Mouse (Mus musculus) liver, embryonic 16.5 days (tissue): ENCODE results near the gene Myo10. TPM values are rescaled to one million over a fixed set of nuclear protein-coding genes. Genes with fewer than 3 reads are reported as not detected.

ENCODE experiments used
- ATAC-seq: fragments of 200-750 bp; cut with Nextera tagmentation; 2 replicates; pipeline ENCODE4 v1.8.0; 2017; ENCODE audit warnings: low read depth, mild to moderate bottlenecking, moderate number of reproducible peaks, moderate library complexity
- H3K27ac ChIP-seq: fragments of 300-500 bp; sonication (generic); 2 replicates; pipeline ENCODE4 v1.5.1; 2014; ENCODE audit warnings: mild to moderate bottlenecking, low read length
- H3K27me3 ChIP-seq: fragments of 300-500 bp; sonication (generic); 2 replicates; pipeline ENCODE4 v1.6.1; 2014; ENCODE audit warnings: low read depth, low read length, mixed read lengths; ENCODE audit not compliant: control insufficient read depth, insufficient read depth
- H3K36me3 ChIP-seq: fragments of 300-500 bp; sonication (generic); 2 replicates; pipeline ENCODE4 v1.6.1; 2014; ENCODE audit warnings: mild to moderate bottlenecking; ENCODE audit not compliant: control insufficient read depth, insufficient read depth
- H3K4me1 ChIP-seq: fragments of 300-500 bp; sonication (generic); 2 replicates; pipeline ENCODE4 v1.6.1; 2014; ENCODE audit warnings: low read depth, low read length, mixed read lengths; ENCODE audit not compliant: control insufficient read depth
- H3K4me2 ChIP-seq: fragments of 300-500 bp; sonication (generic); 2 replicates; pipeline ENCODE4 v1.6.1; 2014; ENCODE audit warnings: low read depth, low read length, mixed read lengths
- H3K4me3 ChIP-seq: fragments of 300-500 bp; sonication (generic); 2 replicates; pipeline ENCODE4 v1.5.1; 2014; ENCODE audit warnings: low read depth, mild to moderate bottlenecking, low read length
- H3K9ac ChIP-seq: fragments of 300-500 bp; sonication (generic); 2 replicates; pipeline ENCODE4 v1.6.1; 2014; ENCODE audit warnings: low read depth, low read length
- H3K9me3 ChIP-seq: fragments of 300-500 bp; sonication (generic); replicated peaks from 2 replicates; pipeline ENCODE4 v1.6.1; 2016; ENCODE audit warnings: low read length; ENCODE audit not compliant: control insufficient read depth
- WGBS: fragments of 180-500 bp; shearing (Covaris S2); extraction: QIAGEN DNeasy Blood & Tissue Kit; methylation state at CpG from one replicate; pipeline ENCODE4 v1.1.7; 2014; ENCODE audit not compliant: insufficient replicate concordance; 5-methylcytosine and 5-hydroxymethylcytosine counted together
- polyA plus RNA-seq: library from polyadenylated mRNA; unstranded; fragments of >200 nt; fragmentation: Nextera tagmentation; extraction: Ambion mirVana; gene quantifications from 2 replicates; pipeline ENCODE4 v1.2.1, GENCODE M21; 2015

Gene Myo10
- polyA plus RNA-seq, 1 experiment from 2014 or later: 4.5 TPM

GRCm38 (mm10) chr15:25676056-25676785 is 53.9 kb downstream of the Myo10 start:
- no peak overlapping the region for H3K4me2 ChIP-seq
- 76% methylated on average over 13 of the region's 13 CpGs for WGBS
- H3K9me3 ChIP-seq: no peaks in the 10 kb centered on the region
- no peak overlapping the region for H3K9ac ChIP-seq
- H3K36me3 ChIP-seq: no peaks in the 10 kb centered on the region
- no peak overlapping the region for H3K4me3 ChIP-seq
- no peak for ATAC-seq
- H3K27ac ChIP-seq: no peak overlapping the region
- H3K4me1 ChIP-seq: no peaks in the 10 kb centered on the region; the same call in 1 of the 2 replicates
- H3K27me3 ChIP-seq: no peaks in the 10 kb centered on the region

- Histone ChIP-seq H3K4me3 (no peak overlapping the region), H3K36me3 (no peaks in the 10 kb centered on the region), H3K9ac (no peak overlapping the region), H3K27me3 (no peaks in the 10 kb centered on the region), H3K27ac (no peak overlapping the region), H3K4me1 (no peaks in the 10 kb centered on the region; the same call in 1 of the 2 replicates), H3K9me3 (no peaks in the 10 kb centered on the region), H3K4me2 (no peak overlapping the region)
- no peak for ATAC-seq
- 69% methylated on average over 3 of the region's 3 CpGs for WGBS
Measured at GRCm38 (mm10) chr15:25679081-25679480, 56.8 kb downstream of the Myo10 start.

GRCm38 (mm10) chr15:25679616-25680015 is 57.3 kb downstream of the Myo10 start:
- Histone ChIP-seq H3K4me3 (no peak overlapping the region), H3K4me1 (no peaks in the 10 kb centered on the region; the same call in 1 of the 2 replicates), H3K4me2 (no peak overlapping the region), H3K36me3 (no peaks in the 10 kb centered on the region), H3K27ac (no peak overlapping the region), H3K9ac (no peak overlapping the region), H3K27me3 (no peaks in the 10 kb centered on the region), H3K9me3 (no peaks in the 10 kb centered on the region)
- ATAC-seq: no peak
- WGBS: 69% methylated on average over 4 of the region's 4 CpGs

DNA sequence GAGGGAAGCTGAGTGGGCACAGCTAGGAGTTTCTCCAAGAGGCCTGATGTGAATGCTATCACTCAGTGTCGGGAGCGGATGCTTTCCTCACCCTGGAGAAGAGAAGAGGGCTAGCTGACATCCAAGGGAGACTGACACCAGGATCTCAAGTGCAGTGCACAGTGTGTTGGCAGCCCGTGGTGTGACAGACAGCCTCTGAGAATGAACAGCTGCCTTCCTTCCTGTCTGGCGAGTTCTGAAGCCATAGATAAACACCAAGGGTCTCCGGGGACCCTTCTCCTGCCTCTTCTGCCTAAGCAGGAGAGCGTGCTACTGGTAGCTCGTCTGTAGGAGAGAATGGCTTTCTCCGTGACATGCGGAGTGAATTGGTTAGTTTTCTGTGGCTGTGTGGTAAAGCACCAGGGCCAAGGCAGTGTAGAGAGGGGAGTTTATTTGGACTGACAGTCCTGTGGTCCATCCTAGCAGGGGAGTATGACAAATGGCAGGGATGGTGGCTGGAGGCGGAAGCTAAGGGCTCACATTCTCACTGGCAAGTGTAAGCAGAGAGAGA is 58.0 kb downstream of the Myo10 start:
- 27% methylated on average over 10 of the region's 10 CpGs for WGBS
- Histone ChIP-seq H3K4me3 (no peak overlapping the region), H3K27ac (0 out of 2 replicates have a peak overlapping the region, but pooled peaks have one; percentile 29), H3K4me2 (no peak overlapping the region), H3K4me1 (no peaks in the 10 kb centered on the region; the same call in 1 of the 2 replicates), H3K9ac (no peak overlapping the region), H3K9me3 (no peaks in the 10 kb centered on the region), H3K27me3 (no peaks in the 10 kb centered on the region), H3K36me3 (no peaks in the 10 kb centered on the region)
- ATAC-seq: no peak

- H3K9ac ChIP-seq: no peak overlapping the region
- H3K9me3 ChIP-seq: no peaks in the 10 kb centered on the region
- no peak overlapping the region for H3K27ac ChIP-seq
- H3K4me1 ChIP-seq: no peaks in the 10 kb centered on the region; the same call in 1 of the 2 replicates
- WGBS: 68% methylated on average over 13 of the region's 13 CpGs
- no peaks in the 10 kb centered on the region for H3K27me3 ChIP-seq
- H3K4me3 ChIP-seq: no peak overlapping the region
- no peak for ATAC-seq
- no peak overlapping the region for H3K4me2 ChIP-seq
- H3K36me3 ChIP-seq: no peaks in the 10 kb centered on the region
Measured at GRCm38 (mm10) chr15:25682953-25683507, 60.7 kb downstream of the Myo10 start.

- Histone ChIP-seq H3K36me3 (no peaks in the 10 kb centered on the region), H3K4me1 (no peaks in the 10 kb centered on the region; the same call in 1 of the 2 replicates), H3K9ac (no peak overlapping the region), H3K4me3 (no peak overlapping the region), H3K27me3 (no peaks in the 10 kb centered on the region), H3K27ac (no peak overlapping the region), H3K4me2 (no peak overlapping the region), H3K9me3 (no peaks in the 10 kb centered on the region)
- no peak for ATAC-seq
- 65% methylated on average over 9 of the region's 9 CpGs for WGBS
Measured at GRCm38 (mm10) chr15:25685186-25685585, 62.9 kb downstream of the Myo10 start.

- no peaks in the 10 kb centered on the region for H3K27me3 ChIP-seq
- H3K4me1 ChIP-seq: no peaks in the 10 kb centered on the region; the same call in 1 of the 2 replicates
- peak; percentile 64 for ATAC-seq
- WGBS: 51% methylated on average over 9 of the region's 9 CpGs
- no peaks in the 10 kb centered on the region for H3K36me3 ChIP-seq
- H3K27ac ChIP-seq: no peak overlapping the region
- H3K4me2 ChIP-seq: no peak overlapping the region
- no peak overlapping the region for H3K9ac ChIP-seq
- H3K9me3 ChIP-seq: no peaks in the 10 kb centered on the region
- no peak overlapping the region for H3K4me3 ChIP-seq
Measured at GRCm38 (mm10) chr15:25688424-25689283, 66.3 kb downstream of the Myo10 start.

DNA sequence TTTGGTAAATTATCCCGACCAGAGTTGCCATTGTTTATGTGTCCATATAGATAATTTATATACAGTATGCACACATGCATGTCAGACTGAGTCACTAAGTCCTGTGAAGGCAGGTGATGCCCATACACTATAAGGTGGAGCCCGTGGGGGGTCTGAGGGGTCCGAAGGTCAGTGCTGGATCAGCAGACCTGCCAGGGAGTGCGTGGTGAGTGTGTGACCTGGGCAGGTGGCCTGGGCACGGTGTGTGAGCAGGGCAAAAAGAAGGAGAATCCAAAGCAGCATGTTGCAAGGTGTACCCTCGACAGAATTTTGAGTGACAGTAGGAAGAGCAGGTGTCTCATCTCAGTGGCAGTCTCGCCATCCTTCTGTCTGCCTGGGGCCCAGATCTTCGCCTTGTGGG is 67.2 kb downstream of the Myo10 start:
- H3K27ac ChIP-seq: no peak overlapping the region
- no peak for ATAC-seq
- no peaks in the 10 kb centered on the region for H3K27me3 ChIP-seq
- no peaks in the 10 kb centered on the region; the same call in 1 of the 2 replicates for H3K4me1 ChIP-seq
- no peak overlapping the region for H3K4me2 ChIP-seq
- H3K4me3 ChIP-seq: no peak overlapping the region
- no peaks in the 10 kb centered on the region for H3K9me3 ChIP-seq
- H3K9ac ChIP-seq: no peak overlapping the region
- 61% methylated on average over 8 of the region's 8 CpGs for WGBS
- H3K36me3 ChIP-seq: no peaks in the 10 kb centered on the region
